Mouse (Mus musculus) right cerebral cortex, postnatal 36 days (tissue): ENCODE data around the gene Fosb.

Experiments used
- DNase-seq, 2 experiments: peaks; one replicate each; pipeline ENCODE4 v3.0.0; 2022; ENCODE audit warnings: low spot score in 2 of 2, mixed read lengths in 1 of 2

Fosb gene

DNA sequence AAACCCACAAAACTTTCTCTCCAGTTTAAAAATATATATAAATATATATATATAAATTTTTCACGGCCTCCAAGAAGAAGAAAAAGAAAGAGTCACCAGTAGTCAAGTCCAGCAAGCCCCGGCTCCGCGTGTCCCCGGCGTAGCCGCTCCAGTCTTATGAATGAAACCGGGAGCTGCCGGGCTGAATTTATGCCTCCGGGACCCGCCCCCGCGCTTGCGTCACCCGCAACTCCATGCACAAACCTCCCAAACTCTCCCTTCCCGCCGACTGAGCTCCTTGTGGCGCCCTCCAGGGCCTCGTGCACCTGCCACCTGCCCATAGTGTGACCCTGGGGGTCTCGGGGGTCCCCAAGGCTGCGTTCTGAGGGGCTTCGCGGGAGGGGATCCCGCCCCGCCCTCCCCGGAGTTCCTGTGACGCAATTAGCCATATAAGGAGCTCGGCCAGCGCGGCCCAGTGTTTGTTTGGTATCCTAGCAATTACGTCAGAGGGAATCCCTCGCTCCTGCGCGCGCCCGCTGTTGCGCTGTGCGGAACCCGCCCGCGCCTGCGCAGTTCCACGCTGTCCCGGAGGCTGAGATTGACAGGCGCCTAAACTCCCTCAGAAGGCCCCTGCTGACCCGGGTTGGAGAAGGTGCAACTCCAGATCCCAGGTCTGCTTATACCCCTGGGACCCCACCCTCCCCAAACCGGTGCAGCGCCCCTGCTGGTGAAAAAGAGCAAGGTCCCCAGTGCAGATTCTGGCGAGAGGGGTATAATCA is at the start of gene Fosb:
Gene Fosb, minus strand, starts transcription at position 168 of the 758 bp plus-strand sequence.
- DNase-seq = peak; percentile 94 to 95

DNA sequence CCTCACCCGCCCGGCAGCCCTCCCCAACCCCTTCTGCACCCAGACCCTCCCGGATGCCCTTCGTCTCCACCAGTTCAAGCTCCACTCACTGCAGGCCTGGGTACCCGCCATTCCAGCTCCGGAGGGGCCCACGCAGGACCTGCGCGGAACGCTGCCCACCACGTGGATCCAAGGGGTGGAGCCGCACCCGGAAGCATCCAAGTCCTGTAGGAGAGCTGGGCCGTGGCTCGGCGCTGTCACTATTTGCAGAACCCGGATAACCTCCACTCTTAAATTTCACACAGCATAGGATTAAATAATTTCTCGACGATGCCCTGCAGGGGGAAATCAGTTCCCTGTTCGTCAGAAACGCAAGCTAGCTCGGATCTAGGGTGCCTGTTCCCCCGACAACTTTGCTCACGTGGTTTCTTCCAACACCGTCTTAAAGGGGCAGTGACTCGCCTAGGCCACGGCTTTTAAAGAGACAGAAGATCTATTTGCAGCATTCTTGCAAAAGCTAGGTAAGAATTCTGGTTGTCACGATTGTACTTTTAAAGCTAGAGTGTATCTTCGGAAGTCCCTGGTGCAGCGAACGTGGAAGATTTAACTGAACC is 49.5 kb upstream of the Fosb start, which contains the start of the genes Cd3eap and Ppp1r13l:
Gene Cd3eap, minus strand, starts transcription at position 185 of the 593 bp plus-strand sequence.
Gene Ppp1r13l, plus strand, starts transcription at position 451 of the 593 bp plus-strand sequence.
- peak; percentile 85 to 87 for DNase-seq

DNA sequence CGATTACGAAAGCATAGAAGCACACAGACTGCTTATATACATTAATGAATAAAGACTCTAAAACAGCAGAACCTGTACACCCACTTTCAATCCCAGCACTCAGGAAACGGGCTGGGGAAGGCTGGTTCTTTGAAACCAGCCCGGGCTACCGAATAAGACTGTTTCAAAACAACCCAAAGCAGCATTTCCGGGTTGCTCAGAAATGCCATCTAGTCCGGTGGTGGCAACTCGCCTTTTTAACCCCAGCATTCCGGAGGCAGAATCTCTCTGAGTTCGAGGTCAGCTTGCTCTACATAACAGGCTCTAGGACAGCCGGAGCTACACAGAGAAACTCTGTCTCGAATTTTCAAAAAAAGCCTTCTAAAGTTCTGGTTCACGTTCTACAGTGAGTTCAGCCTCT is 48.8 kb upstream of the Fosb start:
- no peak for DNase-seq

DNA sequence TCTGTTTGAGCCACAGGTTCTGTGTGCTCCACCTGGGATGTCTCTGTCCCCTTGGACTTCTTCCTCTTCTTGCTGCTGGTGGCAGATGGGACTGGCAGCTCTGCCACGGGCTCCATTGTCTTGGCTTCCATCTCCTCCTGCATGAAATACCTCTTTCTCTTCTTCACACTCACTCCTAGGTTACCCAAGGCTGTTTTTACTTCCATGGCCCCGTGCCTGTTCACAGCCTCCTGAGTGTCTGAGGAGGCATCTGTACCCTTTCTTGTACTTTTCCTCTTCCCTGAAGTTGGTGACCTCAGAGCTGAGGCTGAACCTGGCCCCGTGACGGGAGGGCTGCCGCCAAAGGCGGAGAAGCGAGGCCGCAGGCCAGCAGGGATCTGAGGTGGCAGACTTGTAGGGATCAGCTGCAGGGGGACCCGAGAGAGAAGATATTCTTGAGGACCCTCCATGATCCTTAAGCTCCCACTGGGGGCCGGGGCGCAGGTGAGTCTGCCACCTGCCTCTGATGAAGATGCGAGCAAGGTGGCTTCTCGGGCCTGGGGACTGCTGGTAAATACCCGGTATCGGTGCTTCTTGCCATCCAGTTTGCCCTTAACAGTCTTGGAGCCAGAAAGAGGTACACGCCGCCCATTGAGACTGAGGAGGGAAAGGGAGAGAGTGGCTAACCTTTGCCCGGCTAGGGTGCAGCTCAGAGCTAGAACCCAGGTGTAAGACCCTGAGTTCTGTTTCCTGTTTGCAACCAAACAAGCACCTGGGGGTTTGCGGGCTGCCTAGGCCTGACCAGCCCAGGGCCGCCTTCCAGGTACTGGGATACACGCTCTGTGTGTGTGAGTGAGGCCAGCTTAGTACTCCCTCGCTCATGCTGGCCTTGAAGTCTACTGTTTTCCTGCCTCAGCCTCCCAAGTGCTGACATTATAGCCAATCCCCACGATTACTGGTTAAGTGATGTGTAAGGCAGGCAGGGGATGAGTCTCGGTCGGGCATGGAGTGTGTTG is 47.8 kb upstream of the Fosb start:
- DNase-seq = no peak

DNA sequence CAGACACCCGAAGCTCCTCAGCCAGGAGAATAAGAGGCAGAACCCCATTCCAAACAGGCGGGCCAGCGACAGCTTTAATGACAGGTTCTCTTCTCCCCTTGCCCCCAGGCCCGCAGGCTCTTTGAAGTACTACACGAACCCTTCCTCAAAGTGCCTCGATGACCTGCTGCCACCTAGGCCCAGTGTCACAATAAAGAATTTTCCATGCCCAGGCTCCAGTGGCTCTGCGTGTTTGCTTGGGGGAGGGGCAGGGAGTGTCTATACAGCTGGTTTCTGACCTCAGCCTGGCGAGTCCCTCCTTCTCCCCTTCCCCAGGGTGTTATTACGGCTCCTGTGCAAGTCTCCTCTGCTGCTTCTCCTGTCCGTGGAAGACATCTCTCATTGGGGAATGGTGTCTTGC is 46.5 kb upstream of the Fosb start:
- DNase-seq = no peak

DNA sequence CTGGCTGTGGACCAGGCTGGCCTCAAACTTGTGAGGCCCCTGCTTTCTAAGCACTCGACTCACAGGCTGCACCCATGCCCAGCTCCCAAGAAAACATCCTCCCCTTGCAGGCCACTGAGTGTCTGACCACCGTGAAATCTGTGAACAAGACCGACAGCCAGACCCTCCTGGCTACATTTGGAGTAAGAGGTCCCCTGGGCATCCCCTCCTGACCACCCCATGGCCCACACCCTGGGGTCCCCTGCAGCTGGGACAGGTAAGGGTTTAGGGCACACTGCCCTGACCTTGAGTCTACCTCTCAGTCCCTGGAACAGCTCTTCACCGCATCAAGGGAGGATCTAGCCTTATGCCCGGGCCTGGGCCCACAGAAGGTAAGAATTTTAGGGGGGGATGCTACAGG is 45.1 kb upstream of the Fosb start:
- no peak for DNase-seq

DNA sequence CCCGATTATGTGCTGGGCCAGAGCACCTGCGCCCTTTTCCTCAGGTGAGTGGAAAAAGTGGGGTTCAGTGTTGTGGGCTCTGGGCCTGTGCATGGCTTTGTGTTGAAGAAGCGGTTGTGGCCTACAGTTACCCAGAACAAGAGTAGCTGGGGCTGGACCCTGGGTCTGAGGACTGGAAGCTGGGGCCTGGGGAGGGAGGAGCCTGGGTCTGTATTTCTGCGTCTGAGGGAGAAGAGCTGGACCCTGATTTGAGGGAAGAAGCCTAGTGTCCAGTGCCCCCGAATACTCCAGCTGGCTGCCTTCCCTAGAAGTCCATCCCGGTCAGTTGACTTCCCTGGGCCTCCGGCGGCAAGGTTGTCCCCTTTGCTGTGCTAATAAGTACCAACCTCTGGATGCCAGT is 40.4 kb upstream of the Fosb start:
- no peak for DNase-seq

DNA sequence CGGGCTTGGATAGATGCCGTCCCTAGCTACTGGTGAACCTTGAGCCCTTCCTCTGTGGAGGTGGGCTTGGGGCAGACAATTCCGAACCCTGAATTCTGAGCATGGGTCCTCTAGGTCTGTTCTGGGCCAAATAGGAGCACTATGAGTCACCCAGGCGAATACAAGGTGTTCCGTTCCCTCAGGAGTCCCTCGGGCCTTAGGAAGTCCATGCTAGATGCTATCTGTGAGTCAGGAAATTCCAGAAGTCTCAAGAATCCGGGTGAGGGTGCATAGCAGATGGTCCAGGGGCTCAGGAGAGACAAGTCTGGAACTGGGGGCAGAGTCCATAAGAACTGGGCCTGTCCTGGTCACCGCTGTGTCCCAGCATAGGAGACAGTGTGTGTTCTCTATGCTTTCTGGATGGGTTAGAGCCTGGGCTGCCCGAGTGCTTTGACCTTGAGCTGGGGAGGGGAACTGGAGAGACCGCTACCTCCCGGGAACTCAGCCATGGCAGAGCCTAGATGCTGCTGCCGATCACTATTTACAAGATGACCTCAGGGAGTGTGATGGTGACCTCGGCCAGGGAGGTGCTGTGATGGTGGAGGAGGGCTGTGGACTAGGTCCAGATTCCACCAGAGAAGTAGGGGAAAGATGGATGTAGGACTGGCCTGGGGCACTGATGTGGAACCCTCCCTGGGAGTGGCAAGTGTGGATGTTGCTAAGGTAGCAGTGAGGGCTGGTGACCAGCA is 39.5 kb upstream of the Fosb start:
- no peak for DNase-seq

DNA sequence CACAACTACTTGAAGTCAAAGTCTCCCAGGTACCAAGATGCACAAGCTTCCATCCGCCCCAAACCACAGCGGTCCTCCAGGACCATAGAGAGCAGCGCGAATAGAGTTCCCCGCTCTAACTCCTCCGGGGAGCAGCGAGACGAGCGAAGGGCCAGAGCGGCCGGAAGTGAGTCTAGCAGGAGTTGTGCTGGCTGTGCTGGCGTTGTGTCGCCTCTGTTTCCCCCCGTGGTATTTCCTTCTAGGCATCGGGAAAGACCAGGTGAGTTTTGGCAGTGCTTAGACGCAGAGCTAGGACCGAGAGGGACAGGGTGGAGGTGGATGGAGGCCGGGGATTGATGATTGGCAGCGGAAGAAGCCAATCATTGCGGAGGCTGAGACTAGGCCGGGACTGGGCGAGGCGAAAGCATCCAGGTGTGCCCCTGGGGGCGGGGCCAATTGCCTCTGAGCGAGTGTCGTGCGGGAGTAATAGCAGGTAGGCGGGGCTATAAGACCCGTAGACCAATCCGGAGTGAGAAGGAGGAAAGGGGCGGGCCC is 35.2 kb upstream of the Fosb start:
- peak; percentile 94 to 96 for DNase-seq

DNA sequence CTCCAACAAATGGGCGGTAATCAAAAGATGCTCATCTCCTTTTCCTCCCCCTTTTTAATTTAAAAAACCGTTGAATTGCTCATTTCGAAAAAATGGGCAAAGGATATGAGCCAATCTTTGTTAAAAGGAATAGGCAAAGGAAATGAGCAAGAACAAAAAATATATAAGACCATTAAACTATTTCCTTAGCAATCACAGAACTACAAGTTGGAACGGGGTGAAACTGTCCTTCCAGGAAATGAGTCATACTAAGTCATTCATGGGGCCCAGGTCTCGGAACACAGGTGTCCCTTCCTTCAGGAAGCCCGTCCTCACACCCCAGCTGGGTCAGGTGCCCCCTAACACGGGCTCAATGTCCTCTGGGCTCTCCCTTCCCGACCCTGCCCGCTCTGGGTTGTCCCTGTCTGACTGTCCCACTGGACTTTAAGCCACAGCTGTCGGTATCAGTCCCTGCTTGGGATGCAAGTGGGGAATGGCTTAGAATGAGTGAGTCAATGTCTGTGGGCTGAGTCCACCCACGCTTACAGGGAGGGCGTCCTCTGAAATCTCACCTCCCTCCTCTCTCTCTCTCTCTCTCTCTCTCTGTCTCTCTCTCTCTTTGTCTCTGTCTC is 34.5 kb upstream of the Fosb start, which contains the start of gene Ercc1:
Gene Ercc1, plus strand, starts transcription at position 542 of the 611 bp plus-strand sequence.
- no peak for DNase-seq

DNA sequence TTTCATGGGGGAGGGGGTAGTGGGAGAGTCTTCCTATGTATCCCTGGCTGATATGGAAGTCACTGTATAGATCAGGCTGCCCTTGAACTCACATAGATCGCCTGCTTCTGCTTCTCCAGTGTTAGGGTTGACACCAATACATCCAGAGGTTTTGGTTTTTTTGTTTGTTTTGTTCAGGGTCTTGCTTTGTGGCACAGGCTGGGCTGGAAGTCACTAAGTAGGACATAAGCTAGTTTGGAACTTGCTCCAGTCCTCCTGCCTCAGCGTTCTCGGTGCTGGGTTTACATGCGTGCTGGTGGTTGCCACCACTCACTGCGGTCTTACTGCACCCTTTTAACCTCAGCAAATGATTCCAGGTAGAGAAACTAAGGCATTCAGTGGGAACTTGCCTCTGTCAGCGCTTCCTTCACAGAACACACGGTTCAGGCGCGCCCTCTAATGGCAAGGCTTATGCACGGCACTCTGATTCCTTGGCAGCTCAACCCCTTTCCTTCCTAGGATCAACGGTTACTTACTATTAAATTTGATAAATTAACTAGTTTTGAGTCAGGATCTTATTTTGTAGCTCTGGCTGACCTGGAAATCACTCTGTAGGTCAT is 33.5 kb upstream of the Fosb start:
- peak in 1 of 2 experiments; percentile 50 for DNase-seq

DNA sequence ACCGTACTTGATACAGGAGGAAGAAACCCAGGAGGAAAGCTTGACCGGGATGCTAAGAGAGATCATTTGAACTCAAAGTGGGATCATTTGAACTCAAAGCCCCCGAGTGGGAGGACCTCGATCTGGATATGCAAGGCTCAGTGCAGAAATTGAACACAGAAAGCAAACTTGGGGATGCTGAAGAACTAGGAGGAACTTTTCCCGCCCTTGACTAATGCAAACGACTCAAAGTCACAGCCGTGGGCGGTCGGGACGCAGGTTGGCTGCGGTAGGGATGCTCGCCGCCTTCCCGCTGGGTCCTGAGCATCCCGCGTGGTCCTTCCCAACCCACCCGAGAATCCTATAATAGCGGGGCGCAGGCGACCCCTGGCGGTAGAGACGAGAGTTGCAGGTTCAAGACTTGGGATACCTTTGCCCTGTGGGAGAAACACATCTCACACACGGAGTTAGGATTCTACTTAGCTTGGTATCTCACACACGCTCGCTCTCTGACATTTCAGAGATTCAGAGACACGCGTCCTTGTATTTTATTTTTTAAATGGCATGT is 32.7 kb upstream of the Fosb start:
- peak; percentile 80 to 84 for DNase-seq

DNA sequence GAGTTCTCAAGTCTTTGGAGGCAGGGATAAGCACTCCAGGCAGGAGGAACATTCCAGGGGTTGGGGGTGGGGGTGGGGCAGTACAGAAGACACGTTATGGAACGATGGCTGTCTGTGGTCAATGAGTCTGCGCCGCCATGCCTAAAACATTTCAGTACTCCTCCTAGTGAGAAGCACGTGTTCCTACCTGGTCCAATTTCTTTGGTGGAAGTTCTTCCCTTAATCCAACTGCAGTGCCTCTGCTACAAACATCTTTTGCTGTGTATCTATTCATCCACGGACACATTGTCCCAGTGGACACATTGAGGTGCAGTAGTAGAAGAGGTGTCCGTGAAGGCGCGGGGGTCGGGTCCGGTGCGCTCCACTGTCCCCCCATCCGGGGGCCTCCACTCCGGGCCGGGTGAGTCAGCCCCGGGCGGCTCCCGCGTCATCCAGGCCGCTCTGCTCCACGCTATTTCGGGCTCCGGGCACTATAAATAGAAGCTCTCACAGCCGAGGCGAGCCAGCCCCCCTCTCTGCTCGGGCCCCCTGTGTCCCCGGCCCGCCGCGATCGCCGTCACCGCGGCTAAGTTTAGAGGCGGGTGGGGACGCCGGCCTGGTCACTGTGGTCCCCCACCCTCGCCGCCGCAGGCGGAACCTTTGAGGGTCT is 32.0 kb upstream of the Fosb start:
- peak; percentile 50 to 69 for DNase-seq

DNA sequence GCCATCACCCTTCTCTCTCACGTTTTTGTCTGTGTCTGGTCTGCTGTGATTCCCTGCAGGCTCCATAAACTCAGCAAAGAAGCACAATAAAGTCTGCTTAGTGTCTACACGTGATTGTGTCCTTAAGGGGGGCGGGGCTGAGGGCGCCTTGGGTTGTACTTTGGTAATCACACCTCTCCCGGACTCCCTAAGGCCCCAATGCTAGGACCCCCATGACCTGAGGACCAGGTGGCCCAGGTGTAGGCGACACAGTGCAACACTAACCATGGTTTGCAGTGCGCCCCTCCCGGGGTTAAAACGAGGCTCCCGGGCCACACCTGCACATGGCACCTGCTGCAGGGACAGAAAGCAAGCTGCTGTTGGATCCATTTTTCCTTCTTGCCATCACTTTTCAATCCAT is 31.4 kb upstream of the Fosb start:
- DNase-seq = no peak

DNA sequence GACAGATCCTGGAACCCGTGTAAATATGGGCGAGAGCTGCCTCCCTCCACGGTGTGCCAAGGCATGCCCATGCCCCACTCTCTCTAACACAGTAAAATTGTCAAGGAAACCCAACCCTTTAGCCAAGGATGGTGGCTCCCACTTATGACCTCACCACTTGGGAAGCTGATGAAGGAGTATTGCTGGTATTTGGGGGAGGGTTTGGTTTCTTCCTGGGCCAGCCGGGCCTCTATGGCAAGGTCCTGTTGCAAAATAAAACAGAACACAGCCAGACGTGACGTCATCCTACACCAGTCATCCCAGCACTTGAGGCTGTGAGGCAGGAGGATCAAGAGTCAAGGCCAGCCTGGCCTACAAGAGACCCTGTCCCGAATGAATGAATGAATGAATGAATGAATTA is 28.7 kb upstream of the Fosb start:
- DNase-seq = no peak

DNA sequence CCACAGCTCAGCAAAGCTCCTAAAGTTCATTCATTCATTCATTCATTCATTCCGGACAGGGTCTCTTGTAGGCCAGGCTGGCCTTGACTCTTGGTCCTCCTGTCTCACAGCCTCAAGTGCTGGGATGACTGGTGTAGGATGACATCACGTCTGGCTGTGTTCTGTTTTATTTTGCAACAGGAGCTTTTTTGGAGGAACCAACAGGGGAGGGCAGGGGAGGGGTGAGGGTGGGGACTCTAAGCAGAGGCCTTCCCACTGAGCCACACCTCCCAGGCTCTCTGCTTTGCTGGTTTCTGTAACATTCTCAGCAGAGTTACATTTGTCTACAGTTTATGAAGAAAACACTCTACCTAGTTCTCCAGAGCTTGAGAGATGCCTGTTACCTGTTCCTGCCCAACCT is 28.2 kb upstream of the Fosb start:
- no peak for DNase-seq

DNA sequence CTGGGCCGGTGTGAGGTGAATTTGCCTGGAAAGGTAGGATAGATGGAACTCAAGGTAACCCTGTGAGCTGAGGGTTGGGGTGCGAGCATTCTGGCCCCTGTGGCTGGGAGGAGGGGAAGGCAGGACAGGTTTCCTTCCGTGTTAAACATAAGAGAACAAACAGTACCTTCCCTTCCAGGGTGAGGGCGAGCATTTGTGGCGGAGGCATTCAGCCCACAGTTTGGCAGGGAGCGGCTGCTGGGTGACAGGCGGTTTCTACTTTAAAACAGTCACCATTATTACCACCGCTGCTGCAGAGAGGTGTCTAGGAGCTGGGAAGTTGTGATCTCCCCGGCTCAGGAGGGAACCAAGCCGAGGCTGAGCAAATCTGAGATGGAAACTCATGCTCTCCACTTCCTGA is 27.3 kb upstream of the Fosb start:
- DNase-seq = peak in 1 of 2 experiments; percentile 56

DNA sequence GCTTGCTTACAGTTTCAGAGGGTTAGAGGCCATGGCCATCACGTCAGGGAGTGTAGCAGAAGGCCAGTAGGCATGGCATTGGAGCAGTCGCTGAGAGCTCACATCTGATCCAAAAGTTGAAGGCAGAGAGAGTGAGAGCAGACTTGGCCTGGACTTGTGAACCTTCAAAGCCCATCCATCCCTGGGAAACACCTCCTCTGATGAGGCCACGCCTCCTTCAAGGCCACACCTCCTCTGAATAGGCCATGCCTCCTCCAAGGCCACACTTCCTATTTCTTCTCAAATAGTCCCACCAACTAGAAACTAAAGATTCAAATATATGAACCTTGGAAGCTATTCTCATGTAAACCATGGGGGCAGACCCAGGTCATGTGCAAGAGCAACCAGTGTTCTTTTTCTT is 25.7 kb upstream of the Fosb start:
- DNase-seq = no peak

DNA sequence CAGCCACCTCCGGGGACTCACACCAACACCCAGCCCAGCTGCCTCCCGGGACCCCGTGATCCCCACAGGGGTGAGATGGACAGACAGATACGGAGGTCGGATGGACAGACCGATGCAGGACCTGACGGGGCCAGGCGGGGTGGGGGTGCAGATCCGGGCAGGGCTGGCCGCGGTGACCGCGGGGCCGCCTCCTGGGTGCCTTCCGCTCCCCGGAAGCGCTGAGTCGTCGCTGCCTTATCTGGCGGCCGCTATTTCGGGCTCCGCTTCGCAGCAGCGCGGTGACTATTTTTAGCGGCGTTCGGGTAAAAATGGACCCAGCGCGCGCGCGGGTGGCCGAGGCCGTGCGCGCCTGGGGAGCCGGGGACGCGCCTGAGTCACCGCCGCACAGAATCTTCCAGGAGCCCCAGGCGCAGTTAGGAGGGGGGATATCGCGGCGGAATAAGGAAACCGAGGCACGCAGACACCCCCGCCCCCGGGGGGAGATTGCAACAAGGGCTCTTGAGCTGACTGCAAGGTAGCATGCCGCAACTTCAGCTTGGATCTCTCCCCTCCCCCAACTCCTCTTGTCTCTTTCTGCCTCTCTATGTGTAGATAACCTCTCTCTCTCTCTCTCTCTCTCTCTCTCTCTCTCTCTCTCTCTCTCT is 23.0 kb upstream of the Fosb start:
- DNase-seq = peak; percentile 85 to 88
